Mouse (Mus musculus) left cerebral cortex, adult 2 months (tissue): ENCODE results near the gene Pmm1. TPM values are rescaled to one million over a fixed set of nuclear protein-coding genes. Genes with fewer than 3 reads are reported as not detected.
"Not testable (repeated sequence)": the region's sequence is repeated elsewhere in the genome, so short reads cannot be mapped to it uniquely, and the experiment has no call there.

ENCODE experiments used
- DNase-seq, 2 experiments: peaks; one replicate each; pipeline ENCODE4 v3.0.0; 2021 to 2022; ENCODE audit warnings: low spot score in 2 of 2, mixed read lengths in 1 of 2; ENCODE audit errors: extremely low spot score in 1 of 2
- H3K27ac ChIP-seq: fragments of 200-600 bp; 2 replicates; pipeline ENCODE4 v1.8.1; 2022
- H3K4me3 ChIP-seq: fragments of 200-600 bp; 2 replicates; pipeline ENCODE4 v1.8.1; 2022
- CTCF ChIP-seq: fragments of 200-600 bp; IDR thresholded peaks from 2 replicates; pipeline ENCODE4 v1.8.1; 2022; ENCODE audit warnings: antibody characterized with exemption, mild to moderate bottlenecking, moderate library complexity
- intact Hi-C: fragments of 180-260 bp; cut with DNase I; formaldehyde crosslinking; loops from one replicate; pipeline ENCODE4 v1.15.1; 2025
- long read RNA-seq, 2 experiments: library from polyadenylated mRNA; stranded (forward); transcript quantifications; one replicate each; pipeline ENCODE4 v2.0.0; 2021; ENCODE audit warnings: borderline mapping rate in 2 of 2
- total RNA-seq, 2 experiments: library from RNA; stranded (reverse); gene quantifications; 2 replicates each; pipeline ENCODE4 v1.2.3; 2021

Gene Pmm1
- total RNA-seq, result 100 to 1,000 TPM; 199 to 206 TPM
- long read RNA-seq, experiment 1, transcript Pmm1-201 (8 exons, 1,300 nt), result major isoform, 97 of 201 reads
- long read RNA-seq, experiment 1, partial matches to known transcripts, result 5 of 201 reads
- long read RNA-seq, experiment 1, other reads (novel, unspliced or antisense), result 96 of 201 reads
- long read RNA-seq, experiment 2, transcript Pmm1-201 (8 exons, 1,300 nt), result major isoform, 72 of 161 reads
- long read RNA-seq, experiment 2, transcript Pmm1-211 (5 exons, 612 nt), result minor isoform, 6 of 161 reads
- long read RNA-seq, experiment 2, partial matches to known transcripts, result 10 of 161 reads
- long read RNA-seq, experiment 2, other reads (novel, unspliced or antisense), result 69 of 161 reads

DNA sequence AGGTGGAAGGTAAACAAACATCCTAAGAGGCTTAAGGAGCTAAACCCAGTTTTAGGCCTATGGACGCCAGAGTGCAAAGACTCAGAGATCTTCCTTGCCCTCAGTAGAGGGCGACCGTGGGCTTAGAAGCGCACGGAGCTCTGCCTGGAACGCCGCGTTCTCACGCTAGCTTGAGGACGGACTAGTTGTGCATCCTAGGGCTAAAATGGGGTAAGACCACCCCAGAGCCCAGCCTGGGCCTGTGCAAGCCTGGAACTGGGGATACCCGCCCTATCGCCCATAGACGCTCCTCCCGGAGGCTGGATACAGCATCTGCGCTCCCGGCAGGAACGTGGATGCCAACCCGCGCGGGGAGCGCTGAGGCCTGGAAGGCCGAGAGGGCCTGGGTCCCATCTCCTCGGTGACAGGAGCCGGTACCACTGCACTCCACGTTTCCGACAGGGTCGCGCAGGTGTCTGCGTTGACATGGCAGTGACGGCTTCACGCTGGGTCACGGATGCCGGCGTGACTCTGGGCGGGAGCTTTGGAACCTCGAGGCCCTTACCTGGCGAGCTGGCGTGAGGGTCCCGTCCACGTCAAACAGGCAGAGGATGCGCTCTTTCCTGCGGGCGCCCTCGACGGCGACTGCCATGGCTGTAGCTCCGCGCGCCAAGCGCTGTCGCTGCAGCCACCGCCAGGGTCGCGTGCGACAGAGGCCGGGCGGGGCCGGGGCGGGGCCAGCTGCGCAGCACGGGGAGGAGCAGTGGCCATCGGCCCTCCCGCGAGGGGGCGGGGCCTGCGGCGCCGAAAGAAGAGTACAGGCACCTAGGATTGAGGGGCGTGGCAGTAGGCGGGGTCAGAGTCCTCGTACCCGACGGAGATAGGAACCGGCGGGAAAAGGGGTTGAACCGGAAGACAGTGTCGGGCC is at the start of gene Pmm1:
Gene Pmm1, minus strand, starts transcription at position 760 of the 907 bp plus-strand sequence.
- Histone ChIP-seq H3K4me3 (peak within 1 kb of the TSS; percentile 96), H3K27ac (peak within 1 kb of the TSS; percentile 99)
- intact Hi-C loops, result loop anchor here (1.0 kb wide), 1 partner anchor 29 kb away; no protein-coding TSS in a partner anchor
- peak; percentile 96 to 98 for DNase-seq
- peak; percentile 64 for TF ChIP-seq CTCF

DNA sequence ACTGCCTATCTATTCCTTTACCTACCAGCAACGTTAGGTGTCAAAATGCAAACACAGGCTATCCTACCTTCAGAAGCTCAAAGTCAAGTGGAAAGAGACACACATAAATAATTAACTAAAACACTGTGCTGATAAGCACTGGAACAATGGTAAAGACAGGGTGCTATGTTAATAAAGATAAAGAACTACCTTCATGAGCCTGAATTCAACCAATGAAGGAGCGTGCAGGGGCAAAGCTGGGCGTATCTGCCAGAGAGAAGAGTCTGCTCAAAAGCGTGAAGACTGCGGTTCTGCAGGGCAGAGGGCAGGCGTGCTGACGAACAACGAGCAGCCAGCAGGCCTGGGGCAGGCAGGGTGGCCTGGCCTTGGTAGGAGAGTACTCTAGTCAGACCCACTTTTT is 43.5 kb upstream of the Pmm1 start:
- no peak overlapping the region for H3K4me3 ChIP-seq
- no peak for TF ChIP-seq CTCF
- intact Hi-C loops, result no loop called here

DNA sequence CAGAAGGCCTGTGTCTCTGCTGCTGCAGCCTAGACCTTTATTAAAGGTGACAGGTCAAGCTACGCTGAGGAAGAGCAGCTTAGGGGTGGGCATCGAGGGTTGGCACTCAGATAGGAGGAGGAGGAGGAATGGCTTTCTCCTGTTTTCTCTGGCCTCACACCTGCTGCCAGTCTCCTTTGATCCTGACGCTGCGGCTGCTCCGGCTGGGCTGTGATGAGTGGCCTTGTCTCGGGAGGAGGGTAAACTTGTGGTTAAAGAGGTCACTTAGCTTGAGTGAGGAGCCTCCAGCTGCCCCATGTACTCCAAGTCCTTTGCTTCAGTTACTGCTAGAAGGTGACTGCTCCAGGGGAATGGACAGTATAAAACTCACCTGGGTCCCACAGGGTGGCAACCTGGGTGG is 33.3 kb upstream of the Pmm1 start:
- no peak overlapping the region for H3K4me3 ChIP-seq
- H3K27ac ChIP-seq, result no peak overlapping the region
- DNase-seq, result no peak
- intact Hi-C loops, result no loop called here
- no peak for TF ChIP-seq CTCF

More for the DNA sequence above, 43.5 kb upstream of the Pmm1 start:
- DNase-seq, result no peak
- no peak overlapping the region for H3K27ac ChIP-seq

DNA sequence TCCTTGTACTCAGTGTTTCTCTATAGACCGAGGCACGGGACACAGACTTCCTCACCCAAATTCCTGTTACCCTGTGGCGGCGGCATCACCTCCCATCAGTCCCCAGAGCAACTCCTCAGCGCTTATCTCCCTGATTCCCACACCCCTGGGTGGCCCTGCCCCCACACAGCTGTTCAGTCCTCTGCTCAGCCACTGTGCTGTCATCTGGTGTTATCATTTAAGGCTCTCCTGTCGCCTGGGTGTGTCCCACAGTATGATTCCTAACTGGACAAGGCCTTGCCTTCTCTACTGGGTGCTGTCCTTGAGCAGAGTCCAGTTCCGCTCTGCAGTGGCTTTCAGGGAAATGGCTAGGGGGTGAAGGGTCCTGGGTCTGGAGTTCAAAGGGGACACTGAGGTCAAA is 29.8 kb upstream of the Pmm1 start:
- no peak overlapping the region for H3K4me3 ChIP-seq
- DNase-seq, result peak in 1 of 2 experiments; percentile 18
- intact Hi-C loops, result loop anchor here (2.0 kb wide), 1 partner anchor 52 kb away; no protein-coding TSS in a partner anchor
- TF ChIP-seq CTCF, result no peak
- H3K27ac ChIP-seq, result no peak overlapping the region

DNA sequence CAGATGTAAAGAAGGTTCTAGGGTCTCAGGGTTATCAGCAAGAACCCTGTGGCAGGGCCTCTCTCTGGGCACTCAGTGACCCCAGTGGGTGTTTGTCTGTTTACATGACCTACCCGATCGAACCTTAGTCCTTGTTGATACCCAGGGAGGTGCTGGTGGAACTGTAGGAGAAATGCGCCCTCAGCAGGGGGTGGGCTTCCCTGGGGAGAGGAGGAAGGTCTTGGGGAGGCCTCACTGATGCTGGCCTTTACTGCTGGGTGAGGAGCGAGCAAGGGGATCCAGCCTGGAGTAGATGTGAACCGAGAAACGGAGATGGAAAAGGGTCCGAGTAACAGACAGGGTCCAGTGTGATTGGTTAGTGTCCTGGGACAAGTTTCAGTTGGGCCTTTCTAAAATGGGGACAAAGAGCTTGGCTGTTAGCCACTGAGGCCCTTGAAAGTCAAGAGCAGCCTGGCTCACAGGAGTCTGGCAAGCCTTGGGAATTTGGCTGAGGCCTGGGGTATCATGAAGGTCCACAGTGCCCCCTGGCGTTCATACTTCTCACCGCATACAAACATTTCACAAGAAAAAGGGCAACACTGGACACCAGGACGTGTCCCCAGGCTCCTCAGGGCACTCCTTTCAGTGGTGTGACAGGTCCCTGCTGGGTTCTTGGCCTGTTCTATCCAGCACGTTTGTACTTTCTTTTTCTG is 28.8 kb upstream of the Pmm1 start:
- Histone ChIP-seq H3K27ac (peak overlapping the region; percentile 10; the same call in 1 of the 2 replicates), H3K4me3 (no peak overlapping the region)
- intact Hi-C loops, result loop anchor here (1.0 to 2.0 kb wide), 2 partner anchors 29 to 51 kb away; partner anchors contain the start of gene Pmm1
- DNase-seq, result peak; percentile 81
- peak; percentile 89 for TF ChIP-seq CTCF

DNA sequence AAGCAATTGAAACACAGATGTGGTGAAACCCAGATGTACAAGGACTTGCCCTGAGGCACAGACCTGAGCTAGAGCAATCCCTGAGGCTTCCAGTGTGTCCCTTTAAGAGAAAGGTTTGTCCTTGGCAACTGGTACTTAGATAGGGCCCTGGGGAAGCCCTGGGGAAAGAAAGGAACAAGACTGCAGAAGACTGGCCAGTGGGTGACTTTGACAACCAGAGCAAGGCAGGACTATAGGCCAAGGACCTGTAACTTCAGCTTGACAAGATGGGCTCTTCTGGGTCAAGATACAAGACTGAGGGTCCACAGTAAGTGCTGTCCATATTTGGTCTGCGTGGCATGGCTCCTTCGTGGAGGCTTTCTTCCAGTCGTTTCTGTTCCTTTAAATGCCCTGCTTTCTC is 26.9 kb upstream of the Pmm1 start, which contains the start of gene Xrcc6:
Gene Xrcc6, plus strand, starts transcription at position 190 of the 400 bp plus-strand sequence.
- no peak for TF ChIP-seq CTCF
- intact Hi-C loops, result no loop called here
- Histone ChIP-seq H3K4me3 (no peak within 1 kb of the TSS), H3K27ac (0 out of 2 replicates have a peak within 1 kb of the TSS, but pooled peaks have one; percentile 15)
- DNase-seq, result no peak

DNA sequence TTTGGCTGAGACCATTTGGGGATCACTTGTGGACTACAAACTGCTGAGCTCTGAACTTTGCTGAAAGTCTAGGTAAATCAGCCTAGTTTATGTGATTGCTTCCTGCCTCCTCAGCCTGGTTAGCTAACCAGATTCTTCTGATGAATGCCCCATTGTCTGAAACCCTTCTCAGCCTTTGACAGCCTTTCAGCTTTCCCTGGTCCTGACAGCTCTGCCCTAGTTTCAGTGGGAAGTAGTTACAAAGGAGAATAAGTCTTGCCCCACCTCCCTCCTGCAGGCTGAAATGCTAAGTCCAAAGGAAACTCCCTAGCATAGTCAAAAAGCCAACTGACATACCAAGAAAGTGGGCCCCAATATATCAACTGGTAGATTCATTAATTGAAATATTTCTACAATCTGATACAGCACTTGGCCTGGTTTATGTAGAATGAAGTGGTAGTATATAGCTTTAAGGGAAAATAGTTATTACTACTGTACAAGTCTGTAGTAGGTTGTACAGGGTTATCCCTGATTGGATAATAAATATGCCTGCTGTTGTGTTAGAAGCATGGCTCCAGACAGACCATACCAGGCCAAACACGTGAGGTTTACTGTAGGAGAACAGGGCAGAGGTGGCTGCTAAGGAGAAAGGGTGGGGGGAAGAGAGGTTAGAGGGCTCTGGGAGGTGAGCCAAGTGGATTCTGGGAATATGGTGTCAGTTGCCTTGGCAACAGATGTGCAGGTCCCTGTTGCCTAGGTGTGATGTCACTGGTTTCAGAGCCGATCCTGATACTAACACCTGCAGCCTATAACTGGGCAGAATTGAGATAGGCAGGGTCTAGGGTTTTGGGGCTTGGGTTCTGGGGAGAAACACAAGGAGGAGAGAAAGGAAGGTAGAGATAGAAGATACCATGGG is 24.8 kb upstream of the Pmm1 start:
- intact Hi-C loops, result no loop called here

DNA sequence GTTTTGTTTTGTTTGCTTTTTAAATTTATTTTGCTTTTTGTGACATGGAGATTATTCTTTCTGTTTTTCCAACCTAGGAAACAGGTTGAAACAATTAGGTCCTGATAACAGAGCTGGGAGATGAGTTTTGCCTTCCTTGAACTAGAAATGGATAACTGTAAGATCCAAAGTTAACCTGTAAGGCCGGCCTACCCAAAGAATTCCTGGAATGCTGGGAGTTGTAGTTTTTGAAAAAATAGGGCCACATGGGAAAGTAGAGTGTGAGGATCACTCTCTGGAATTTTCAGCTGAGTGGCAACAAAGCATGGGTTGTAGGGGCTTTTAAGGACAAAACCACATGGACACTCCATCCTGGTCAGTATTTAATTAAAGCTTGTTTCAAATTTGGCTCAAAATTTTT is 21.4 kb upstream of the Pmm1 start:
- Histone ChIP-seq H3K27ac (no peak overlapping the region), H3K4me3 (no peak overlapping the region)
- intact Hi-C loops, result no loop called here
- DNase-seq, result no peak
- TF ChIP-seq CTCF, result no peak

More for the DNA sequence above, 24.8 kb upstream of the Pmm1 start:
- DNase-seq, result no peak
- peak overlapping the region; percentile 76 for H3K27ac ChIP-seq
- no peak for TF ChIP-seq CTCF
- H3K4me3 ChIP-seq, result no peak overlapping the region

DNA sequence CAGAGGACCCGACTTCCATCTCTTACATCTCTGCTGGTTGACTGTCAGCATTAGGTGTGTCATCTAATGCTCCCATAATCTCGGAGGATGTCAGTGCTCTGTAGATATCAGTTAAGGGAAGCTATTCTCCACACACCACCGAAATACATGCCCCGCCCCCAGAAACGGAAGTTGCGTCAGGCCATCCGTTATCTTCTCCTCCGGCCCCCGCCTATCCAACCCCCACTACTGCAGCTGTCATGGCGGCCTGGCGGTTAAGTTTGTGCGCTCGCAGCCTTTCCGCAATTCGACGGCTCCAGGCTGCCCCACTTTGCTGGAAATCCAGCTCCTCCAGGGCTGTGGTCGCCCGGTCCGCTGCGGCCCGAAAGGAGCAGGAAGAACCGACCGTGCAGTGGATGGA is 19.6 kb upstream of the Pmm1 start, which contains the start of gene 1700029P11Rik:
Gene 1700029P11Rik, plus strand, starts transcription at position 220 of the 400 bp plus-strand sequence.
- Histone ChIP-seq H3K4me3 (no peak within 1 kb of the TSS), H3K27ac (no peak within 1 kb of the TSS)
- no peak for DNase-seq
- intact Hi-C loops, result no loop called here
- TF ChIP-seq CTCF, result no peak

DNA sequence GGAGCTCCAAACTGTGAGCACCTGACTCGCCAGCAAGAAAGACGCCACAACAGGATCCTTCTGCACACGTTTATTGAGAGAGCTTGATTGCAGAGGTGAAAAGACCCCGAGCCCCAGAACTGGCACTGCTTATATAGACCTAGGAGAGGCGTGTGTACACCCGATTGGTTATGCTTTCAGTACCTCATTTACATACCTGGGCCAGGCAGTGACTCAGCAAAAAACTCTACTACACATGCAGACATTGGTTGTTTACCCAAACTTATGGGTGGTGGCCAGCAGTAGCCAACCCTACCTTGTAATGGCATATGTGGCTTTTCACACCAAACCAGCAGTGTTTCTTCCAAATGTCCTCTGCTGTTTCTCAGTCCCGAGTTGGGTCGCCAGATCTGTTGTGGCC is 14.4 kb upstream of the Pmm1 start:
- intact Hi-C loops, DNase-seq, H3K27ac ChIP-seq, H3K4me3 ChIP-seq: not testable (repeated sequence)

DNA sequence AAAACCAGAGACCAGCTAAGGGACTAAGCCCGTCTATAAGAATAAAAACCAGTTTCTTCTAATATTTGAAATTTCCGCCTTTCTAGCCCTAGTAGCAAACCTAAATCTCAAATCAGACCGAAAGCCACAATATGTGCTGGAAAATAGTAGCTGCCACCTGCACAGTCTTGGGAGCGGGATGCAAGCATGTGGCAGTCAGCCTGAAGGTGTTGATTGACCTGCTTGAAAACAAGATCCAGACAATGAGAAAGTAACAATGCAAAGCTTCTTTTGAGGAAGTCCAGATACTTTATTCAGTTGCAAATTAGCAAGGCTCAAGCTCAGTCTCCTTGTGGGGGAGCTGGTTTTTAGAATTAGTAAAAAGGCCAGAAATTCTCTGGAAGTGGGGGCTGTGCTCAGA is 9.8 kb upstream of the Pmm1 start:
- H3K27ac ChIP-seq, intact Hi-C loops: not testable (repeated sequence)

DNA sequence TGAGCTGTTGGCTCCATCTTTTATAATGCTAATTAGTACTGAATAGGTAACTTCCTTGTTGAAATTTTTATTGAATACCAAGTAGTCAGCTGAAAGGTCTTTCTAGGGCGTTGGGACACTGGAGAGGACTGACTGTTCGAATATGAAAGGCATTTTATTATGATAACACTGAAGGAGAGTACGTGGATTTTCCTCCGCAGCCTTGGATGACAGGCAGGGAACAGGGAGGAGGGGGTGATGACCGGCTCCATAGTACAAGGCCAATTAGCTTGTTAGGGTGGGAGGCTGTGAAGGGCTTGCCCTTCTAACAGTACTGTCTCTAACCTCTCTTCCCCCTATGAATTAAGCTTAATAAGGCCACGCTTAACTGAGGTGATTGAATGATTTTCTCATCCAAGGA is 8.9 kb upstream of the Pmm1 start:
- DNase-seq, H3K27ac ChIP-seq, H3K4me3 ChIP-seq, intact Hi-C loops: not testable (repeated sequence)

More for the DNA sequence above, 9.8 kb upstream of the Pmm1 start:
- H3K4me3 ChIP-seq, DNase-seq: not testable (repeated sequence)
